Mouse (Mus musculus): ENCODE results near the gene Nfic.

The Nfic gene

GRCm38 (mm10) chr10:81430141-81430830 lies 25.1 kb downstream of the Nfic start:
- no peak for DNase-seq (ENCODE audit: low spot score)

- DNase-seq (ENCODE audit: low spot score), result no peak
Measured at GRCm38 (mm10) chr10:81429605-81430061, 25.8 kb downstream of the Nfic start.

- no peak for DNase-seq (ENCODE audit: low spot score)
Measured at GRCm38 (mm10) chr10:81429092-81429491, 26.3 kb downstream of the Nfic start.

GRCm38 (mm10) chr10:81428507-81428870 lies 26.9 kb downstream of the Nfic start:
- DNase-seq (ENCODE audit: low spot score), result no peak

- DNase-seq (ENCODE audit: low spot score), result no peak
Measured at GRCm38 (mm10) chr10:81427804-81428506, 27.5 kb downstream of the Nfic start.

- DNase-seq (ENCODE audit: low spot score), result no peak
Measured at GRCm38 (mm10) chr10:81427327-81427726, 28.1 kb downstream of the Nfic start.

GRCm38 (mm10) chr10:81426897-81427296 lies 28.5 kb downstream of the Nfic start:
- no peak for DNase-seq (ENCODE audit: low spot score)

GRCm38 (mm10) chr10:81426081-81426671 lies 29.3 kb downstream of the Nfic start:
- DNase-seq (ENCODE audit: low spot score), result no peak

- DNase-seq (ENCODE audit: low spot score), result no peak
Measured at GRCm38 (mm10) chr10:81425236-81425850, 30.1 kb downstream of the Nfic start.

GRCm38 (mm10) chr10:81424246-81425051 lies 31.0 kb downstream of the Nfic start:
- no peak for DNase-seq (ENCODE audit: low spot score)

GRCm38 (mm10) chr10:81423476-81424245 lies 31.8 kb downstream of the Nfic start:
- DNase-seq (ENCODE audit: low spot score), result no peak

- no peak for DNase-seq (ENCODE audit: low spot score)
Measured at GRCm38 (mm10) chr10:81422661-81423217, 32.7 kb downstream of the Nfic start.

- DNase-seq (ENCODE audit: low spot score), result no peak
Measured at GRCm38 (mm10) chr10:81422191-81422590, 33.2 kb downstream of the Nfic start.

GRCm38 (mm10) chr10:81421797-81422100 lies 33.7 kb downstream of the Nfic start:
- DNase-seq (ENCODE audit: low spot score), result no peak

GRCm38 (mm10) chr10:81421041-81421796 lies 34.2 kb downstream of the Nfic start:
- no peak for DNase-seq (ENCODE audit: low spot score)

- no peak for DNase-seq (ENCODE audit: low spot score)
Measured at GRCm38 (mm10) chr10:81420191-81420767, 35.2 kb downstream of the Nfic start.

- DNase-seq (ENCODE audit: low spot score), result no peak
Measured at GRCm38 (mm10) chr10:81419111-81419928, 36.1 kb downstream of the Nfic start.

GRCm38 (mm10) chr10:81418216-81419070 lies 37.0 kb downstream of the Nfic start:
- DNase-seq (ENCODE audit: low spot score), result no peak
